Mouse (Mus musculus) lung, postnatal 0 days (tissue): ENCODE data around the gene Washc2. TPM values are rescaled to one million over a fixed set of nuclear protein-coding genes. Genes with fewer than 3 reads are reported as not detected.

Experiments
- ATAC-seq: fragments of 200-750 bp; cut with Nextera tagmentation; 2 replicates; pipeline ENCODE4 v1.8.0; 2017; ENCODE audit warnings: moderate library complexity
- DNase-seq: peaks from one replicate; pipeline ENCODE4 v3.0.0-alpha.2; 2016; ENCODE audit warnings: low spot score
- H3K27ac ChIP-seq: fragments of 300-500 bp; sonication (generic); 2 replicates; pipeline ENCODE4 v1.5.1; 2014; ENCODE audit warnings: antibody characterized with exemption, mild to moderate bottlenecking, low read length, mixed read lengths
- H3K27me3 ChIP-seq: fragments of 300-500 bp; sonication (generic); replicated peaks from 2 replicates; pipeline ENCODE4 v1.6.1; 2014; ENCODE audit warnings: low read length, mixed read lengths; ENCODE audit not compliant: insufficient read depth
- H3K36me3 ChIP-seq: fragments of 300-500 bp; sonication (generic); 2 replicates; pipeline ENCODE4 v1.6.1; 2014; ENCODE audit warnings: low read length, mixed read lengths; ENCODE audit not compliant: insufficient read depth
- H3K4me1 ChIP-seq: fragments of 300-500 bp; sonication (generic); 2 replicates; pipeline ENCODE4 v1.6.1; 2014; ENCODE audit warnings: antibody characterized with exemption, low read depth, low read length, mixed read lengths; ENCODE audit not compliant: insufficient read depth
- H3K4me2 ChIP-seq: fragments of 300-500 bp; sonication (generic); replicated peaks from 2 replicates; pipeline ENCODE4 v1.6.1; 2014; ENCODE audit warnings: low read depth, mild to moderate bottlenecking, low read length, moderate library complexity, mixed read lengths
- H3K4me3 ChIP-seq: fragments of 300-500 bp; sonication (generic); 2 replicates; pipeline ENCODE4 v1.5.1; 2014; ENCODE audit warnings: low read depth, low read length
- H3K9ac ChIP-seq: fragments of 300-500 bp; sonication (generic); replicated peaks from 2 replicates; pipeline ENCODE4 v1.6.1; 2014; ENCODE audit warnings: low read depth, mild to moderate bottlenecking
- H3K9me3 ChIP-seq: fragments of 300-500 bp; sonication (generic); 2 replicates; pipeline ENCODE4 v1.6.1; 2016; ENCODE audit warnings: low read length, mixed read lengths
- CTCF ChIP-seq: IDR thresholded peaks from 2 replicates; pipeline ENCODE4 v1.5.1; 2016; ENCODE audit warnings: antibody characterized with exemption, mild to moderate bottlenecking
- EP300 ChIP-seq: IDR thresholded peaks from 2 replicates; pipeline ENCODE4 v1.6.1; 2016; ENCODE audit warnings: antibody characterized with exemption, mild to moderate bottlenecking, control low read depth
- WGBS: fragments of 180-500 bp; shearing (Covaris S2); extraction: QIAGEN DNeasy Blood & Tissue Kit; methylation state at CpG from one replicate; pipeline ENCODE4 v1.1.7; 2014; 5-methylcytosine and 5-hydroxymethylcytosine counted together
- polyA plus RNA-seq: library from polyadenylated mRNA; unstranded; fragments of >200 nt; fragmentation: Nextera tagmentation; extraction: Ambion mirVana; gene quantifications from 2 replicates; pipeline ENCODE4 v1.2.1, GENCODE M21; 2015

The Washc2 gene
- polyA plus RNA-seq, 1 experiment from 2014 or later, result 36.9 TPM

GRCm38 (mm10) chr6:116240371-116240770 is 32.5 kb downstream of the Washc2 start:
- Histone ChIP-seq H3K36me3 (peaks cover 23% of the 10 kb centered on the region), H3K9me3 (no peaks in the 10 kb centered on the region), H3K4me1 (no peaks in the 10 kb centered on the region), H3K4me2 (no peak overlapping the region), H3K9ac (no peak overlapping the region), H3K4me3 (no peak overlapping the region), H3K27ac (no peak overlapping the region), H3K27me3 (no peaks in the 10 kb centered on the region)
- TF ChIP-seq EP300 (no peak), CTCF (no peak)
- WGBS, result 73% methylated on average over 2 of the region's 2 CpGs
- no peak for ATAC-seq
- DNase-seq, result no peak

DNA sequence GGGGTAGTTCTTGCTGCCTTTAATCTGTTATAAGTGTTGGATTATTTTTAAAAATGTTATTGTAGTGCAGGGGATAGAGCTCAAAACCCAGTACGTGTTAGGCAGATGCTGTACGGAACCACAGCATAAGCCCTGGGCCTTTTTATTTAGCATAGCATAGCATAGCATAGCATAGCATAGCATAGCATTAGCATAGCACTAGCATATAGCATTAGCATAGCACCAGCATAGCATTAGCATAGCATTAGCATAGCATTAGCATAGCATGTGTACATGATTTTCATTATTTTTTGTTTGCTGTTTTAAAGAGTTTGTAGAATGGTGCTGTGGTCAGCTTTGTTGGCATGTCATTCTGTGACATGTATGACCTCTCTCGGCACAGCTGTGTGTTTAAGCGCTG is 51.8 kb downstream of the Washc2 start:
- Histone ChIP-seq H3K4me3 (no peak overlapping the region), H3K36me3 (peaks cover 35% of the 10 kb centered on the region), H3K9me3 (no peaks in the 10 kb centered on the region), H3K27ac (no peak overlapping the region), H3K27me3 (no peaks in the 10 kb centered on the region), H3K4me1 (no peaks in the 10 kb centered on the region), H3K9ac (no peak overlapping the region), H3K4me2 (no peak overlapping the region)
- TF ChIP-seq CTCF (no peak), EP300 (no peak)
- no peak for DNase-seq
- ATAC-seq, result no peak
- 94% methylated on average over 4 of the region's 4 CpGs for WGBS

GRCm38 (mm10) chr6:116260481-116260880 is 52.6 kb downstream of the Washc2 start:
- H3K36me3 ChIP-seq, result peaks cover 28% of the 10 kb centered on the region
- ATAC-seq, result no peak
- no peak for DNase-seq
- H3K27ac ChIP-seq, result no peak overlapping the region
- H3K4me2 ChIP-seq, result no peak overlapping the region
- H3K9me3 ChIP-seq, result no peaks in the 10 kb centered on the region
- H3K9ac ChIP-seq, result no peak overlapping the region
- no peak for TF ChIP-seq CTCF
- no peak overlapping the region for H3K4me3 ChIP-seq
- H3K27me3 ChIP-seq, result no peaks in the 10 kb centered on the region
- WGBS, result 92% methylated on average over 5 of the region's 5 CpGs
- H3K4me1 ChIP-seq, result no peaks in the 10 kb centered on the region

DNA sequence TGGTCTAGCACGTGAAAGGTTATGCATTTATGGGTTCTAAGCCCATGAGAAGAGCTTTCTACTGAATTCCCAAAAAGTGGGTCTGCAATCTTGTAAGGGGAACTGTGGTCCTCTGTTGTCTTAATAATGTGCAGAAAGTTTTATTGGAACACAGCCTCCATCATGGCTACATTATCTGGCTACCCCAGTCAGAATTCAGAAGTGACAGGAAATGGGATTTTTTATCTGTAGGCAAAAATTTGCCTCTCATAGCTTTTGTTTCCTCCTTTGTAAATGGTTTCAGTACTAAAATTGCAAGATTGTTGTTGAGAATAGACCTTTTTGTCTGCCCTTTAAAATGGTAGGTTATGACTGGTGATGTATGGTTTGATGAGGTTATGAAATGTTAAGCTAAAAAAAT is 55.0 kb downstream of the Washc2 start:
- H3K36me3 ChIP-seq, result peaks cover 12% of the 10 kb centered on the region; the same call in 1 of the 2 replicates
- no peak overlapping the region for H3K4me3 ChIP-seq
- ATAC-seq (no peak), DNase-seq (no peak)
- H3K4me1 ChIP-seq, result no peaks in the 10 kb centered on the region; the same call in 1 of the 2 replicates
- H3K9ac ChIP-seq, result no peak overlapping the region
- TF ChIP-seq CTCF (no peak), EP300 (no peak)
- H3K27ac ChIP-seq, result no peak overlapping the region
- 89% methylated on average over 1 of the region's 1 CpGs for WGBS
- no peaks in the 10 kb centered on the region for H3K27me3 ChIP-seq
- H3K4me2 ChIP-seq, result no peak overlapping the region
- no peaks in the 10 kb centered on the region for H3K9me3 ChIP-seq

DNA sequence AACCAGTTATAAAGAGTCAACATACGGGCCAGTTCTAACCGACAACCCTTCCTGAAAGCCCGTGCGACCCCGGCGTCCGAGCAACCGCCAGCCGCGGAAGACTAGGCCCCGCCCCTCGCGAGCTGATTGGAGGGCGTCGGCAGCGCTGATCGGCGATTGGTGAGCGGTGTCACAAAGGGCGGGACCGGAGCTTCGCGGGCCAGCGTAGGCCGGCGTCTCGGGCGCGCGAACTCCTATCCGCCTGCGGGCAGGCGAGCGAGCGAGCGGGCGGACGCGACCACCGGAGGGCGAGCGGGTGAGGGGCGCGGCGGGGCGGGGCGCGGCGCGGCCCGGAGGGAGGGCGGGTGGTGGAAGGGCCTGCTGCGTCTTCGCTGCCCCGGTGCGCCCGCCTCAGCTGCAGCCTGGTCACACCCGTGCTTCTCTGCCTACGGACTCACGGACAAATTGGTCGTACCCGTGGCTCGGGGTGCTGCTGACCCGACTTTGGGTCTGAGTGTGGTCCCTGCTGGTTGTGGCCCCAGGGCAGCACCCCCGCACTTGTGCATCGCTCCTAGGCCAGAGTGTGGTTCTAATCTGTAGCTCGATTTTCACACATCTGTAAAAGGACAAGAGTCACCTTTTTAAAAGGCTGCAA is 56.3 kb downstream of the Washc2 start, which contains the start of gene Zfand4:
Gene Zfand4 (plus strand): TSS at position 205 of the 634 bp plus-strand sequence.
- DNase-seq, result peak; percentile 95
- ATAC-seq, result peak; percentile 98
- TF ChIP-seq EP300 (no peak), CTCF (no peak)
- Histone ChIP-seq H3K27ac (no peak within 1 kb of the TSS), H3K9ac (peak within 1 kb of the TSS; percentile 32; the same call in 1 of the 2 replicates), H3K4me1 (no peaks in the 10 kb centered on the region; the same call in 1 of the 2 replicates), H3K36me3 (peaks cover 6% of the 10 kb centered on the region; the same call in 1 of the 2 replicates), H3K27me3 (no peaks in the 10 kb centered on the region), H3K4me3 (peak within 1 kb of the TSS; percentile 55), H3K4me2 (peak within 1 kb of the TSS; percentile 84), H3K9me3 (no peaks in the 10 kb centered on the region)
- WGBS, result under 1% methylated on average over 49 of the region's 67 CpGs

DNA sequence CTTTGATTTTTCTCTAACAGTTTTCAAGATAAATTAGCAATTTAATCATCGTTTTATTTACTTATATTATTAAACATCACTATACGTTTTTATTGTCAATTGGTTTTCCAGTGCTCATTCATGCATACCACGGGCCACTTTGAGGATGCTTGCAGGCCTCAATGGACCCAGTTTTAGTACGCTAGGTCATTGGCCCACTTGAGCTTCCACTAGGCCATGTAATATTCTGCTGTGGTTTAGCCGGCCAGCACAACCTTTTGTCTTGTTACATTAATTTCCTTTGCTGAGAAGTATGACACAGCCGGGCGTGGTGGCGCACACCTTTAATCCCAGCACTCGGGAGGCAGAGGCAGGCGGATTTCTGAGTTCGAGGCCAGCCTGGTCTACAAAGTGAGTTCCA is 57.0 kb downstream of the Washc2 start:
- Histone ChIP-seq H3K4me1 (no peaks in the 10 kb centered on the region; the same call in 1 of the 2 replicates), H3K9ac (no peak overlapping the region), H3K36me3 (0 out of 2 replicates have a peak, but pooled peaks cover 1% of the 10 kb centered on the region), H3K4me3 (peak overlapping the region; percentile 55; the same call in 1 of the 2 replicates), H3K27me3 (no peaks in the 10 kb centered on the region), H3K9me3 (no peaks in the 10 kb centered on the region), H3K27ac (no peak overlapping the region), H3K4me2 (peak overlapping the region; percentile 84; the same call in 1 of the 2 replicates)
- 79% methylated on average over 11 of the region's 11 CpGs for WGBS
- DNase-seq (no peak), ATAC-seq (no peak)
- no peak for TF ChIP-seq CTCF
- TF ChIP-seq EP300, result no peak
